Comparison of ENCODE assay signal across 19 mouse cellular contexts in genomic region chr6:94595206-94595605, GRCm38 (mm10).
DNase-seq lines count a peak whose midpoint lies in the region; ATAC-seq lines count a peak whose summit lies in the region.
"Had no signal": no experiment of that assay in that cellular context is flagged by ENCODE, and none has a peak within 500 bp of the region (broad histone marks: within the 10 kb centered on the region; RNA-seq: fewer than 3 reads in every experiment).

No protein-coding gene starts in this region.

- H3K36me3 ChIP-seq in heart, embryonic 12.5 days: peaks cover 5% of the 10 kb centered on the region; the same call in 1 of the 2 replicates
- H3K36me3 ChIP-seq in embryonic facial prominence, embryonic 10.5 days (replicated peaks): peaks cover 10% of the 10 kb centered on the region
- 0 out of 2 replicates have a peak, but pooled peaks cover 2% of the 10 kb centered on the region for H3K36me3 ChIP-seq in limb, embryonic 10.5 days
- H3K36me3 ChIP-seq: forebrain, embryonic 15.5 days had no signal

- H3K4me3 ChIP-seq in heart, embryonic 12.5 days: no peak overlapping the region
- no peak overlapping the region for H3K4me3 ChIP-seq in embryonic facial prominence, embryonic 10.5 days
- no peak overlapping the region for H3K4me3 ChIP-seq in limb, embryonic 10.5 days
- H3K4me3 ChIP-seq: forebrain, embryonic 15.5 days; myocyte had no signal

- intact Hi-C loops in heart, postnatal 36 days (cut with DNase I): no loop called here

- DNase-seq in heart, postnatal 36 days: no peak
- DNase-seq in kidney, postnatal 10 days: peak; percentile 2
- no peak for DNase-seq in kidney, postnatal 36 days
- peak; percentile 9 for DNase-seq in embryonic facial prominence, embryonic 10.5 days (ENCODE audit: low spot score)
- peak; percentile 30 for DNase-seq in limb, embryonic 10.5 days (ENCODE audit: low spot score)
- no peak for DNase-seq in layer of hippocampus, adult 8-10 months (ENCODE audit: low spot score in 2 of 2)
- DNase-seq: adrenal gland, postnatal 36 days; cerebellum, adult 9-11 months; kidney, adult 8-10 months; left cerebral cortex, postnatal 4 days; midbrain, embryonic 14.5 days; retina, postnatal 1 day; thymus, postnatal 14 days had no signal

- H3K4me2 ChIP-seq in heart, embryonic 12.5 days: no peak overlapping the region
- H3K4me2 ChIP-seq: forebrain, embryonic 15.5 days had no signal

- ATAC-seq in heart, embryonic 12.5 days (ENCODE audit: insufficient number of reproducible peaks, low FRiP score): no peak
- ATAC-seq: activated CD4-positive, CD25-positive, alpha-beta regulatory T cell, adult 4 months; forebrain, embryonic 15.5 days; Patski had no signal

- WGBS in heart, embryonic 12.5 days: 40% methylated on average over 5 of the region's 5 CpGs
- WGBS in embryonic facial prominence, embryonic 10.5 days: 62% methylated on average over 5 of the region's 5 CpGs
- WGBS in limb, embryonic 10.5 days: 66% methylated on average over 5 of the region's 5 CpGs

- no peaks in the 10 kb centered on the region for H3K9me3 ChIP-seq in heart, embryonic 12.5 days (replicated peaks)
- no peaks in the 10 kb centered on the region for H3K9me3 ChIP-seq in embryonic facial prominence, embryonic 10.5 days
- no peaks in the 10 kb centered on the region for H3K9me3 ChIP-seq in limb, embryonic 10.5 days (replicated peaks)
- H3K9me3 ChIP-seq: forebrain, embryonic 15.5 days had no signal

- H3K4me1 ChIP-seq in heart, embryonic 12.5 days (replicated peaks): peaks cover 62% of the 10 kb centered on the region
- peaks cover 50% of the 10 kb centered on the region for H3K4me1 ChIP-seq in embryonic facial prominence, embryonic 10.5 days
- H3K4me1 ChIP-seq in limb, embryonic 10.5 days: peaks cover 46% of the 10 kb centered on the region

- H3K9ac ChIP-seq in heart, embryonic 12.5 days: peak overlapping the region; percentile 51; the same call in 1 of the 2 replicates
- H3K9ac ChIP-seq: forebrain, embryonic 15.5 days; liver, embryonic 14.5 days had no signal

- H3K27me3 ChIP-seq in heart, embryonic 12.5 days (replicated peaks): no peaks in the 10 kb centered on the region
- H3K27me3 ChIP-seq in embryonic facial prominence, embryonic 10.5 days (replicated peaks; ENCODE audit: low read depth, poor library complexity, severe bottlenecking): no peaks in the 10 kb centered on the region
- H3K27me3 ChIP-seq in limb, embryonic 10.5 days (ENCODE audit: low read depth, poor library complexity, severe bottlenecking): no peaks in the 10 kb centered on the region
- H3K27me3 ChIP-seq: forebrain, embryonic 15.5 days; Patski had no signal

- peak overlapping the region; percentile 25 for H3K27ac ChIP-seq in heart, embryonic 12.5 days (ENCODE audit: poor library complexity, severe bottlenecking)
- H3K27ac ChIP-seq in embryonic facial prominence, embryonic 10.5 days (replicated peaks): peak overlapping the region; percentile 52; the same call in 1 of the 2 replicates
- peak overlapping the region; percentile 7; the same call in 1 of the 2 replicates for H3K27ac ChIP-seq in limb, embryonic 10.5 days
- H3K27ac ChIP-seq: forebrain, embryonic 15.5 days; liver, embryonic 14.5 days had no signal

Comparison
In these comparisons a context has a peak if more than half of its experiments do, and no peak if none do; other contexts are left out.
1. DNase-seq: peak in kidney, postnatal 10 days (single experiment), embryonic facial prominence, embryonic 10.5 days (single experiment) and limb, embryonic 10.5 days (single experiment); none in heart, postnatal 36 days (0 of 2), kidney, postnatal 36 days (0 of 2) and layer of hippocampus, adult 8-10 months (0 of 2).
2. Peak in every context shown above with its lines, with median percentiles within 50 percentile points of each other: H3K27ac ChIP-seq.